Mouse (Mus musculus) cerebral cortex, adult 2 months (tissue): Measurements from ENCODE around the gene Trmt1.

Source experiments
- WGBS: fragments of 180-500 bp; shearing (Covaris S2); methylation state at CpG from one replicate; pipeline ENCODE4 v1.1.7; 2018; 5-methylcytosine and 5-hydroxymethylcytosine counted together

The Trmt1 gene

DNA sequence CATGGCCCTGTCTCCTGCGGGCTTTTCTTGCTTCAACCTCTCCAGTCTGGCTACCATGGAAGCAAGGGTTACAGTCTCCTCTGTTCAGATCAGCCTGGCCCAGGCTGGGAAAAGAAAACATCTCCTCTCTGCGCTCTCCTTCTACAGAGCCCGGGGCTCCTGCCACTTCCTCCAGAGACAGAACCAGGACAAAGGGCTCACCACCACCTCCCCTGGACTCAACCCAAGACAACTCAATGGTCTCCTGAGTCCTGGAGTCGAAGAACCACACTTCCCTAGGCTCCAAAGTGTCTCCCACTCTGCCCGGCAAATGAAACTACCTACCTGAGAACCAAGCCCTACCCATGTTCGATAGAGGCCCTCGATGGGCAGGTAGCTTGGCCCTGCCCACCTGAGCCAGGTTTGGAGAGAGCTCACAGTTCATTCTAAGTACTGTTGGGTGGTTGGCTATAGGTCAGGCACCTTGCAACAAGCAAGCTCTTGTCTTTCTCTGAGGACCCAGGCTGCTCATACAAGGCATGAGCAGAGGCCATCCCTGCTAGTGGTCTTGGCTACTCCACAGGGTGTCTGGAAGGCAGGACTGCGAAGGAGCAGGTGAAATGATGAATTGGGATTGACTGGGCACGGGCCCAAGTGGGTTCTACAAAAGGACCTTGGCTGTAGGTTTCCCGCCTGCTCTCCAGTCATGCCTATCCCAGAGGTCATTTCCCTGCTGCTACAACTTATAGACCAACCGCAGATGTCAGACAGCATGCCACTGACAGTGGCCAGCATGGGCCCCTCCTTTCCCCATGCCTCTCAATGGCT lies 45.5 kb downstream of the Trmt1 start:
- 48% methylated on average over 11 of the region's 11 CpGs for WGBS

DNA sequence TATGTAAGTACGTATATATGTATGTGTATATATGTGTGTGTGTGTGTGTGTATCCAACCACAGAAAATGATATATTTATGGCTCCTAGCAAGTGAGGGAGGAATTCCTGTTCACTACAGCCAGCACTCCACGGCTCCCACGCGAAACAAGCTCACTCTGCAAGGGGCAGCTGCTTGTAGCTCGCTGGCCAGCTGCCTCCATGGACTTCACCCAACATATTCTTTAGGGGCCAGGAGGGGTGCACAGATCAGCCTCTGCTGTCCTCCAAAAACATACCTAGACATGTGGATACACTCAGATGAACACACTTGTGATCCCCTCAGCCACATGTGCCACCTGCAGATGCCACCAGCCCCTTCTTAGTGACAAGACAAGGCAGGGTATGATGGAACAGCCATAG lies 46.4 kb downstream of the Trmt1 start:
- WGBS = 26% methylated on average over 5 of the region's 5 CpGs

GRCm38 (mm10) chr8:84732996-84733395 lies 46.9 kb downstream of the Trmt1 start:
- 46% methylated on average over 6 of the region's 6 CpGs for WGBS

DNA sequence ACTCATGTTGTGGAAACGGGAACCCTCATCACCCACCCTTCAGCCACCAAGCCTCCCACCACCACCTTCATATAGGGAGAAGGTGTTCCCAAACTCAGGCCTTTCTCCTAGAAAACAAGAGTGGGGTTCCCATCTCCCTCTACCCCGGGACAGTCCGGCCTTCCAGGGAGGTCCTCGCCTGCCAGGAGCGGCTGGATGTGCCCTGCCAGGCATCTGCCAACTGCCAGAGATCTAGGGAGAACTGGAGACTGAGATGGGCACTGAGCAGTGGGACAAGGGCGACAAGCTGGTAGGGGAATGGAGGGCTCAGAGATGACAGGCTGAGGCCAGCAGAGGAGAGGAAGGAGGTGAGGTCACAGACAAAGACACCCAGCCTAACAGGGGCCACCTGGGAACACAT lies 47.9 kb downstream of the Trmt1 start:
- WGBS = 55% methylated on average over 6 of the region's 6 CpGs

DNA sequence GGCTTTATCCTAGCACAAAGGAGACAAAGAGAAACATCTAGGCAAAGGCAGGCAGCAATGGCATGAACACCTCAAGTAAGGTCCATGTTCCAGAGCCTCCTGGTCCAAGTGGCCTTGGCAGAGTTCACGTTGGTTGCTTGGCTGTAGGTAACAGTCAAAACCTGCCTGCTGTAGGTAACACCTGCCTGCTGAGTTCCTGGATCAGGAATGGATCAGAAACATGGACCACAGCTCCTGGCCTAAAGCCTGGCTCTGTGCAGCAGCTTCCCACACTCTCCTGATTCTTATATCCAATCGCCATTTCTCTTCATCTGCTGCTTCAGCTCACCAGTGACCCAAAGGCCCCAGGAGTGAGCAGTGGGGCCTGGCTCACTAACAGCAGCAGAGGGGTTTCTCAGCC lies 48.6 kb downstream of the Trmt1 start:
- WGBS = 61% methylated on average over 2 of the region's 2 CpGs

DNA sequence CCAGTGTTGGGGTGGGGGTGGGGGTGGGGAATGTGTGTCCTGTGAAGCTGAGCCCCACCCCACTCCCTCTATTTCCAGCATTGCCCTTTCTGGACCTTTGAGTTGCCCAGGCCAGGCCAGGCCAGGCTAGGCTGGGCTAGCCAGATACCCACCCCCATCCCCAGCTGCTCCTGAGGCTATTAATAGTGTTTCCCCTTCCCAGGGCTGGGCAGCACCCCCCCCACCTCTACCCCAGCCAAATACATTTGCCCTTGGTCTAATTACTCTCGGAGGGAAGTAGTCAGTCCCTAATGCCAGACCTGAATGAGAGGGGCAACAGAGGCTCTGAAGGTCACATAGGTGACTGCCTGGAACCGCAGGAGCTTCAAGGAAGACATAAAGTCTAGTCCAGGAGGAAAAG lies 49.5 kb downstream of the Trmt1 start:
- WGBS = 44% methylated on average over 2 of the region's 2 CpGs

DNA sequence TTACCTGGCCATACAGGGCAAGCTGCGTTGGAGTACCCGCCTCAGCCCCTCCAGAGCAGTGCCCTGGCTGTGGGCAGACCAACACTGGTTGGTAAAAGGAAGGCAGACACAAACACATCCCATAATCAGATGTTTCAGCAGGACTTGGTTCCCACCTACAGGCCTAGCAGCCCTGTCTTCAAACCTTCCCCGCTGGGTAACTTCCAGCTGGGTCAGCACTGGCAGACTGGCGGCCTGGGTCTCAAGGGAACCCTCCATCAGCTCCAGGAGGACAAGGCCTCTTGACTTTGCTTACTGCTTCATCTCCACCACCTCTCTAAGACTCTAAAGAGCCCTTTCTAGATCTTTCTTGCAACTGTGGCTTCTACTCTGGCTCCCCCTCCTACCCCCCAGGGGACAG lies 50.4 kb downstream of the Trmt1 start:
- 57% methylated on average over 4 of the region's 4 CpGs for WGBS

GRCm38 (mm10) chr8:84737608-84738007 lies 51.5 kb downstream of the Trmt1 start:
- 4% methylated on average over 16 of the region's 16 CpGs for WGBS

GRCm38 (mm10) chr8:84738266-84738665 lies 52.2 kb downstream of the Trmt1 start:
- 18% methylated on average over 10 of the region's 10 CpGs for WGBS

- 47% methylated on average over 10 of the region's 10 CpGs for WGBS
Observed at GRCm38 (mm10) chr8:84738715-84739400, 52.8 kb downstream of the Trmt1 start.

DNA sequence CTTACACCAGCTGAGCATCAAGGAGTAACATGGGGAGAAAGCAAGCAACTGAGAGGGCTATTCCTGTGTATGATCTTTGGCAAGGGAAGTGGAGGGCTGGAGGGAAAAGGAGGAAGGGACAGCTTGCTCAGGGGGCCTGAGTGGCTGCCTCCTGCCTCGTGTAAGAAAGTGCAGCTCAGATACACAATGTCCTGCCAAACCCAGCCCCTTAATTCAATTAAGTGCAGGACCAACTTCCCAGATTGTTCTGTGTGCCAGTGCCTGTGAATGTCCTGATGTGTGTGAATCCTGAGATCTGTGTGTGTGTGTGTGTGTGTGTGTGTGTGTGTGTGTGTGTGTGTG lies 53.3 kb downstream of the Trmt1 start:
- WGBS = 3% methylated on average over 1 of the region's 1 CpGs

GRCm38 (mm10) chr8:84740895-84741843 lies 55.1 kb downstream of the Trmt1 start:
- 46% methylated on average over 13 of the region's 13 CpGs for WGBS

DNA sequence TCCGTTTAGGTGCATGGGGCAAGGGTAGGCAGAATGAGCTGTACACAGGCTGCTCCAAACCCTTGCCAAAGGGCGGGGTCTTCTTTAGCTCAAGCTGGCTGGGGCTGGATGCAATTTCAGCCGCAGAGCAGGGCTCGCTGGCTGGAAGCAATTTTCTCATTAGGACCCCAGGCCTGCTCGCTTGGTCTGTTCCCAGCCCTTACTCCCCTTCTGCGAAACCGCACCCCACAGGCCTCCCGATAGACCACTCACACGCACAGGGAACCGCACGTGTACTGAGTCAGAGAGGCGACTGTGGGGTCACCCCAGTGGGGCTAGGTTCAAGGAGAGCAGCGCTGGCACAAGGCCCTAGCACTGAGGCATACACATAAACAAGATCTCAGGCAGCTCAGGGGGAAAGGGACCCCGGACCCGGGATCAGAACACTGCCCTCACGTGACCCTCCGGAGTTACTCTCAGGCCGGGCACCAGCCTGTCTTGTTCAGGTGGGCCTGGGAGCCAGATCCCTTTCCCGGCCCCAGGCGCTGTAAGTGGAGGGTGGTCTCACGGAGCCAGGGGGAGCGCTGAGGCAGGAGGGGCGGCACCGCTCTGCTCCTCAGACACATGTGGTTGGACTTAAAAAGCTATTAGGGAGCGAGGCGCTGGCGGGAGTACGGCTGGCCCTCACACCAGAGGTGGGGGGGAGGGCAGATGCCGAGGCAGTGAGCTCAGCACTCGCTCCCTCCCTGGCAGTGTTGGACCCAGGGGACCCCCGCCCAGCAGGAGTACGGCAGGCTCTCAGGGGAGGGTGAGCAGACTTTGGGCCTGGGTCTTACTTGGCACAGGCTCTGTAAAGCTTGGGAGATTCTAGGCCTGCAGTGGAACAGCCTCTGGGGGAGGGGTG lies 56.3 kb downstream of the Trmt1 start:
- WGBS = 39% methylated on average over 32 of the region's 32 CpGs

GRCm38 (mm10) chr8:84743054-84743415 lies 56.9 kb downstream of the Trmt1 start:
- WGBS = 45% methylated on average over 10 of the region's 10 CpGs

DNA sequence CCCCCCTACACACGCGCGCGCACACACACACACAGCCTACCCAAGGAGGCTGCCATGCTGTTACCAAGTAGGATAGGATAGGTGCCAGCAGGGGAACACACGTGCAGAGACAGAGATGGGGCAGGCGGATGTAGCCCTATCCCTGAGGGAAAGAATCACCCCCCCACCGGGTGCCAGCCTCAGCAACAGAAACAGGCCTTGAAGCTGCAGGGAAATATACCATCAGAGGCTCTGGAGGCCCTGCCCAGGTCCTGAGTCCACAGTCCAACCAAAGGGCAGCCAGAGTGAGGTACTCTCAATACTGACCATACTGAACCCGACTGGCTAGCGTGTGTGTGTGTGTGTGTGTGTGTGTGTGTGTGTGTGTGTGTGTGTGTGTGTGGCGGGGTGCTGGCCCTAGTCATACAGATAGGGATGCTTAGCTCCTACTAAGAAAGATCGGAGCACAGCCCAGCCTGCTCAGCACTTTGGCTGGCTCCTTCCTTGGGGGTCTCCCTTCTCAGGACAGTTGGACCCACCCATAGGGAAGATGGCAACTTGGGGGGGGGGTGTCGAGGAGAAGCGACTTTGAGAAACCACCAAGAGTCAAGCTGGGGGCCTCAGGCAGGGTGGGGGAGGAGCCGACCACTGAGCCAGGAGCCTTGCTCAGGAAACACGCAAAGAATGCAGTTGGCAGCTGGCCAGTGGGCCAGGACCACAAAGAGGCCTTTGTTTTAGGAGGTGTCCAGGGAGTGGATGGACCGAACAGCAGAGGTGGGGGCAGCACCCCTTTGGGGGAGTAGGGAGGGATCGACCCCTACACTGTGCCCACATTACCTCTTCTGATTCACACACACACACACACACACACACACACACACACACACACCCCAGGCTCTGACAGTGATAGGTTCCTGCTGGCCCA lies 57.7 kb downstream of the Trmt1 start:
- 25% methylated on average over 16 of the region's 17 CpGs for WGBS

GRCm38 (mm10) chr8:84745032-84745925 lies 59.2 kb downstream of the Trmt1 start:
- WGBS = 22% methylated on average over 17 of the region's 17 CpGs
